Mouse (Mus musculus) kidney, adult 9 months (tissue): Measurements from ENCODE around the gene Pde1b.

Experiments
- DNase-seq: peaks from one replicate; pipeline ENCODE4 v3.0.0; 2022

The Pde1b gene

DNA sequence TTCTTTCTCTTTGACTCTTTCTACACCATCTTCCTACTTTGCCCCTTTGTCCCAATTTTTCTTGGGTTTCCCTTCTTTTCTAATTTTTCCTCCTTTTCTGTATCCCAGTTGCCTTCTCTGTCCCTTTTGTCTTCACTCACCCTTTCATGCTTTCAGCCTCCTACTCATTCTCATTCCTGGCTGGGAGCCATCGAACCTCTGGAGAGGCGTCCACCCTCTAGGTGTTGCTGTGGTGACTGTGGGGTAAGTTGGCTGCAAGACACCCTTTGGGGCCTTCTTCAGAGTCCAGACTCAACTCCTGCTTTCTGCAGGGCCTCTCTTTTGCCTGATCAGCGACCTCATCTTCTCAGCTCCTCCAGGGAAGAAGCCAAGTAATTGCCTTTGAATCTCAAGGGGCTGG, 6.5 kb downstream of the Pde1b start:
- no peak for DNase-seq

DNA sequence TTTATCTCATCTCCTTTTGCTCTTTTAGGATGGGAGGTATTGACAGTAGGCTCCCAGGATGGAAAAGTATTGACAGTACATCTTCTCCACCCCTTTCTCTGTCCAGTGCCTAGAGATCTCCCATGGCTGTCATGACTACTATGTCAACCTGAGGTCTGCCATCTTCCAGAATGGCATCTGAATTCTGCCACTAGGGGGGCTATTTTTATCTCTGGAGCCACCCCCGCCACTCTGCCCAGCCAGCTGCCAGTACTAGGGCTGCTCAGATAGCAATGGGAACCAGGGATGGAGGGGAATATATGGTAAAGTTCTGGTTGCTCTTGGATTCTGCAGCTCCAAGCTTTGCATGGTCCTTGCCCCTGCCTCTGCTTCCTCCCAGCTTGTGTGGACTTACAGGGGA, 8.8 kb downstream of the Pde1b start:
- no peak for DNase-seq

DNA sequence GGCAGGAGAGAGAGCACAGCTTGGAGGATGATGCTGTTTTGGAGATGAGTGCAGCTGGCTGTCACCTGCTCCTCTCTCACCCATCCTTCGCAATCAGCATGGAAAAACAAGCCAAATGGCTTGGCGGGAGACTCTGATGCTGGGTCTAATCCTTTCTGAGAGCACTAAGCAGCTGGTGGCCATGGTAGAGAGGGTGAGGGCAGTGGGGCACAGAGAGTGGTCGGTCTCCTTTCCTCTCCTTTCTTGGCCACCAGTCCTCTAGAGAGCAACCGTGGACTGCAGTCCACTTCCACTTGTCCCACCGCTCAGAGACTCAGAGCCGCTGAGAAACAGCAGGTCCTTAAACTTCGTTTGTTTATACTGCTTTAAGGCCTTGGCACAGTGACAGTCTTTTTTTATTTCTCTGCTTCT, 10.8 kb downstream of the Pde1b start:
- no peak for DNase-seq

DNA sequence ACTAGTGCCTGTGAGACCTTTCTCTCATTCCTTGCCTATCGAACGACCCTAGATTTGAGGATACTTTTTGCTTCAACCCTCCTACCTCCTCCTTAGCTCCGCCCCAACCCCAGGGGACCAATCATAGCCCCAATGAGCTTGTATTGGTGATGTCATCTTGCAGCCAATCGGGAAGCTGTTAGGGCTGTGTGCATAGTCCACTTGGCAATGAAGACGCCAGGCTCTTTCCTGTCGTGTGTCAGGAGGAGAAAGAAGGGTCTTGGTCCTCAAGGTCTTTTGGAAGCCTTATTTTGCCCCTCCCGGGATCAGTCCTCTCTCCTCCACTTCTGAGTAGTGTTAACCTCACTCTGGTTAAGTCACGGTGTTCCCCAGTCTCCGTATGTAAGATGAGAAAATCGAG, 11.3 kb downstream of the Pde1b start:
- DNase-seq = peak; percentile 61

DNA sequence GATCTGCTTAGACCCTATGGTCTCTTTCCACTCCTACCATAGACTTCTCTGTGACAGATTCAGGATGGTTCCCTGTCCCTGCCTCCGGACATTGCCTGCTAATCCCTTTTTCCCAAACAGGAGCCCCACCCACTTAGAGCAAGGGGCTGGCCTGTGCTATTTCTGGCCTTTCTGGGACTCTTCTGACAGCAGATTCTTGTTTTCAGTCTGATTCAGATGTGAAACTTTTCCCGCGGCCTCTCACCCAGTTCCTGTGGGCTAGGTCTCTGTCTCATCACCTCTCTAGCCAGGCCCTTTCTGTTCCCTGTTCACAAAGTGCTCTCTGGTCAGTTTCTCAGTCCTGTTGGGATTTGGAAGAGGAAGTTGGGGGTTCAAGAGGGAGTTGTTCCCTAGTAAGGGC, 12.1 kb downstream of the Pde1b start:
- no peak for DNase-seq

DNA sequence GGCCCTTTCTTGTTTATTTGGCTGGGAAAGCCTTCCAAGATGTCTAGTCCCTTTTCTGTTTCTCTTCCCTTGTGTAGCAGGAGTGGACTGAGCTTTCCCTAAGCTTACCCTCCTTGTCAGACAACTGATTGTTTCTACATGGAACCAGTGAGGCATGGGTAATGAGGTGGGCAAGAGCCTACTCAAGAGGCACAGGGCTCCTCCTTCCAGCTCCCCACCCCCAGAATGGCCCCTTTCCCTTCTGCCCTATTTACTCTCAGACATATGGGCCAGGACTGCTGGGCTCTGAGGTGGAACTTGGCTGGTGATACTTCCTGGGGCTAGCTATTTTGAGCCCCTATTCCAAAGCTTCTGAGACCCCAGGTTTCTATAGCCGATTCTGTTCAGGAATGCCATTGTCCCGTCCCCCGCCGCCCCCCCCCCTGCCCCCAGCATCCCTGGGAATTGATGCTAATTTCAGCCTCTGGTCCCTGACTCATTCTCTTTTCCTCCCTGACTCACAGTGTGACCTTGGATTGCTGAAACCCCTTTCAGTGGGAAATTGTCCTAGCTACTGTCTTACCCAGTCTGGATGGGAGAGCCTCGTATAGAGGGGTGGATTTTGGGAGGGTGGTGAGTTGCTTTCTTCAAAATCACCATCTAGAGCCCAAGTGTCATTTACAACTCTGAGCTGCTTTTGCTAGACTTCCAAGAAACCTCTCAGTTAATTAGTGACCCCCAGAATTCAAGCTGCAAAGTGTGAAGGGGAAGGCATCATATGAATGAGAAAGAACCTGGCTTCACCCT, 16.0 kb downstream of the Pde1b start:
- DNase-seq = no peak

DNA sequence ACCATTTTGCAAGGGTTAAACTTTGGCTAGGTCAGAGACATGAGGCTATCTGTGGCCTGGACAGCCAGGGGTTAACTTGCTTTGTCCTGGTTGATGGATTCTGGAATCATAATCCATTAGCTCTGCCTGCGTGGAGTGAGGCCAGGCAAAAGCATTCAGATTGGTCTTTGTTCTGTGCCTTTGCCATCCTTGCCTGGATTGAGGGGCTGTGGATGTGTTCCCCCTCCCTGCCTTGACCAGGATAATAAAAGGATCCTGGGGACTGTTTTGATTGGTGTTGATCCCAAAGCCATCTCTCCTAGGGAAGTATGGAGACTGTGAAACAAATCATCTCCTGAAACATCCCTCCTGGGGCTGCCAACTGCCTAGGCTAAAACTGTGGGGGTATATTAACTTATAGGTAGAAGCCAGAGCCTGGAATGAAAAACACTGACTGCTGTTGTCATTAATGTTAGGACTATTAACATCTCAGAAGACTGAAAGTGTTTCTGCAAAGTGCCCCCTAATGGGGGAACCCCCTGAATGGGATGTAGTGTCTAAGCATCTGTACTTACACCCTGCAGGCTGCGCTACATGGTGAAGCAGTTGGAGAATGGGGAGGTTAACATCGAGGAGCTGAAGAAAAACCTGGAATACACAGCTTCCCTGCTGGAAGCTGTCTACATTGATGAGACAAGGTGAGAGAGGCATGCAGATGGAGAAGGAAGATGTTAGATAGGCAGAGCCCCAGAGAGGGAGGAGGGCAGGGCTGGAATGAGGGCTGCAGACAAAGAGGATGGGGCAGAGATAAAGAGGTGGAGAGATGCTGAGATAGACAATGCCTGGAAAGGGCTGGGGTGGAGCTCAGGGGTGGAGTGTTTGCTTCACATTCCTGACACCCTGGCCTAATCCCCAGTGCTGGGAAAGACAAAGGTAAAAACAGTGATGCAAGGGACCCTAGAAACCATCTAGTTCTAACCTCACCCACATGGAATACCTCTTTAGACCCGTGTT, 16.8 kb downstream of the Pde1b start:
- no peak for DNase-seq

DNA sequence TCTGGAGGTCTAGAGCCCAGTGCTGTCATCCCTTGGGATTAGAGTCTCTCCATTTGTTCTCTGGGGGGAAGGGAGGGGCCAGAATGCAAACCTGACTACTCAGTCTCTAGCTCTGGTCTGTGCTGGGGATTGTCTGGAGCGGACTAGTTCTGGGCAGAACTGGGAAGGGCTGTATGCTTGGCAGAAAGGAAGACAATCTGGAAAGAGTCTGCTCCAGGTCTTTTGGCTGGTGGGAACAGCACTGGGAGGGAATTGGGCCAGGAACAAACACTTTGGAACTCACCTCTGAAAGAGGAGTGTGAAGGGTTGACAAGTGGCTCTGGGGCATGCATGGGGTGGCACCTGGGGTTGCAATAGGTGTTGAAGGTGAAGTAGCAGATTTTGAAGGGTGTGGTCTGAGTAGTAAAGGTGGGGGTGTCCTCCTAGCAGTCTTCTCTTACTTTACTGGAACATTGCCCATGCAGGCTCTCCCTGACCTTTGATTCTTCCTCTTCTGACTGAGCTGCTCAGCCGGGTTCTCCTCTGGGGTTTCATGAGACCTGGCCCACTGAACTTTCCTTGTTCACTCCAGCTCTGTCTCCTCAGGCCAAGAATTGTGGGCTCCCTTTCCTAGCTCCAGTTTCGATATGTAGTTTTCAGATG, 19.7 kb downstream of the Pde1b start:
- DNase-seq = no peak

DNA sequence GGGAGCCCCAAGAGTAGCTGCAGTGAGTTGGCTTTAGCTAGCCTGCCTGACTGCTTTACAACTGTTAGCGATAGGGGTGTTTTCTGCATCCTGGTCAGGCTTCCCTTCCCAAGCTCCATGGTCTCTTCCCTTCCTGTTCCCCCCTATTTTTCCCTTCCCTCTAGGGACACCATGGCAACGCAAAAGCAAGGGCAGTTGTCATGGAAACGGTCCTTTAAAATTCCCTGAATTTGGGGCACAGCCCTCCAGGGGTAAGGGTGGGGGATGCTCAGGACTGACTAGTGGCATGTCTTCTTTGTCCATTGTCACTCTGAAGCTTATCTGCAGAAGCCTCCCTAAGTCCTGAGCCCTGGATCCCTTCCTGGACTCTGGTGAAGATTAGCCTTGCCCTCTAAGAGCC, 20.3 kb downstream of the Pde1b start:
- no peak for DNase-seq

DNA sequence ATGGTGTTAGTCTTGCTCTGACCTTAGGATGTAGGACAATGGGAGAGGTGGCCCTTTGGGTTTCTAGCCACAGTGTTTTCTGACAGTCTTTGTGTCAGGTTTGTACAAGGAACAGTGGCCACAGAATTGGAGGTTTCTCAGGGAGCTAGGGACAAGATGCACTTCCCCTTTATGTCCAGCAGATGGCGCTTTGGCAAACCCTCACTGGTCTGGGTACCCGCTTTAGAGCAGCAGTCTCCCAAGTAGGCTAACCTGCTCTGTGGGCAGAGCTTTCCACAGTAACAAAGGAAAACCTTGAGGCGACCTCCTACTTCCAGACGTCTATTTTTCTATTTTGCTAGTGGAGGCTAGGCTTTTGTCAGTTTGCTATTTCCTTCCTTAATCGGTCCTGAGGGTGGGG, 27.5 kb downstream of the Pde1b start:
- DNase-seq = peak; percentile 67

DNA sequence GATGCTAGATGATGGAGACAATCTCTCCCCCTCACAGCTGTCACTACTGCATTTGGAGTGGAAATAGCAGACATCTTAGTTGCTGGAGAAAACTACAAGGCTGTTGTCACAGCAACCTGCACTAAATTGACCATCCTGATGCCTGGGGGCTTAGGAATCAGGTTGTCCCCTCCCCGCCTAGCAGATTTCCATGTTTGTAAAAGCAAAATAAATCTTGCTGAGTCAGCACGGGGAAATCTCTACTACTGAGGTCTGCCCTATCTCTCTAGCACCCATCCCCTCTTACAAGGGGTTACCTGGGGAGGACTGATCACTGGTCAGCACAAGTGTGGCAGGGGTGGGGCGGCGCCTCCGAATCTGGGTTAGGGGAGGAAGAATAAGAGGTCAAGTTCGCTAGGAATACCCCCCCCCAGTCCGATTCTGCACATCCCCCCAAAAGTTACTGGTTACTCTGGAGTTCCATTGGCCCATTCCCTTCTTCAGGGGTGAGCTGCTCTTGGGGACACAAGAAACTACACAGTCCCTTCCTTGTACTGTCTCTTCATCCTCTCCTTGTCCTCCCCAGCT, 31.3 kb downstream of the Pde1b start:
- DNase-seq = no peak

DNA sequence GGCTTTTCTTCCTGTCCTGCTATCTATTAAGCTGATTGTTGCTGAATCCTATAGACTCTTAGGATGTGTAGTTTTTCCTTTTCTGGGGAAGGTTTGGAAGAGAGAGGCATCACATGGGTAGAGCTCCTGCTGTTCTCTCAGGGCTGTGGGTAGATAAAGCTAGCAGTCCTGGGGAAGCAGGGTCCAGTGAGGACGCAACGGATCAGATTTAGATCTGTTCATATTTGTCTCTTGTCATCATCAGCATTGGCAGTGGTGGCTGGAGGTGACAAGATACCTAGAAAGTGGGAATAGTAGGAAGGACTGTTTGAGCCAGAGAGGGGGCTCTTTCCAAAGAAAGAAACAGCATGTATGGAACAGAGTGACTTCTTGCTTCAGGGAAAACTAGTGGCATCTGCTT, 32.2 kb downstream of the Pde1b start:
- no peak for DNase-seq

DNA sequence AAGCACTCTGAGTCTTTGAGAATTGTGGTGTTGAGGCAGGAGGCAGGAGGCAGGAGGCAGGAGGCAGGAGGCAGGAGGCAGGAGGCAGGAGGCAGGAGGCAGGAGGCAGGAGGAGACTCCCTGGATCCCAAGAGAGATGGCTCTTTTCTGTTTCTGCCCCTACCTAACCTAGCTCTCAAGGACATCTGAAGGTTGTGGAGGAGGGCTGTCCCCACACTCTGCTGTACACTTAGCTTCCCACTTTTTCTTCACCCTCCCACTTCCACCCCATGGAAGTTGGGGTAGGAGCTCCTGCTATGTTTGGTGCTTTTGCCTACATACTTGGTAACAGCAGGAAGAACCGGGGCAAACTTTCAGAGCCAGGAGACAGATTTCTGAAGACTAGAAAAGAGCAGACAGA, 33.0 kb downstream of the Pde1b start:
- DNase-seq = no peak

DNA sequence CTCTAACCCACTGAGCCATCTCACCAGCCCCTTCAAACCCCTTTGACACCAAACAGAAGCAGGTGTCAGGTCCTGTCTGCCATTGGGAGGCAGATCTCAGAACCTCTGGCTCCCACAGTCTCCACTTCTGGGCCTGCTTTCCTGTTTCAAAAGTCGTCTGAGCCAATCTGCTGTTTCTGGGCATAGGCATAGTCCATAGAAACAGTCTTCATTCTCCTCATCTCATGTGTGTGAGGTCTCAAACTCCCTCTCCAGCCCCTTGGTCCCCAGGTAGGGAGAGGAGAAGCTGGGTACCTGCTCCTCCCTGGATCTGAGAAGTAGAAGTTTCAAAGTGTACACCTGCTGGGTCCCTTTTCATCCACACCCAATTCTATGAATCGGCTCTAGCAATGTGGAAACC, 33.6 kb downstream of the Pde1b start:
- no peak for DNase-seq

DNA sequence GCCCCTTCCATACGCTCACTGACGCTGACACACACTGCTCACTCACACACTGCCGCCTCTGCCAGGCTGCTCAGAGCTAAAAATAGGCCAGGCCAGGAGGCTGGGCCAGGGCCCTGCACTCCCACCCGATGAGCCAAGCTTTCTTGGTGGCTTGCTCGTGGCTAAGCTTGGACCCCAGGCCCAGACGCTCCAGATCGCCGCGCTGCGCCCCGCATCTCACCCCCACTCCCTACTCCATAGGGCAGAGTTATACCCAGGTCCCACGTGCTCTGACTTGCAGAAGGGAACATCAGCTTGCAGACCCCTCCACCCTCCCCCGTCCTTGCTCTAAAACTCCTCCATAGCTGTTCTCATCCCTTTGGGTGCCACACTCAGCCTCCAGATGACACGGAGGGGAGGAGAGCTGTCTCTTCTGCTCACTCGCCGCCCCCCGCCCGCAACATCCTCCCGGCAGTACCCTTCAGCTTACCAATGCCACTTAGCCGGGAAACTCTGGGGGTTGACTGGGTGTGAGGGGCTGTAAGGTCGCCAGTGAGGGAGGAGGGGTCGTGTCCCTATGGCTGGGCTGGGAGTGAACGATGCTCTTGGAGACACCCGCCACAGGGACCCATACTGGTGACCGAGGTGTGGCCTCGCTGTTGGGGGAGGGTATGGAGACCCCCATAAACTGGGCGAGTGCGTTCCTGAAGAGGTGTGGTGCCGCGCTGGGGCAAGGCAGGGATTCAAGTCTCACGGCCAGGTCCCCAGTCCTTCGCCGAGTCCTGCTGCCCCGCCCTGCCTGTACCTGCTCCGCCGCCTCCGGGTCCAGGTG, 34.4 kb downstream of the Pde1b start:
- no peak for DNase-seq

DNA sequence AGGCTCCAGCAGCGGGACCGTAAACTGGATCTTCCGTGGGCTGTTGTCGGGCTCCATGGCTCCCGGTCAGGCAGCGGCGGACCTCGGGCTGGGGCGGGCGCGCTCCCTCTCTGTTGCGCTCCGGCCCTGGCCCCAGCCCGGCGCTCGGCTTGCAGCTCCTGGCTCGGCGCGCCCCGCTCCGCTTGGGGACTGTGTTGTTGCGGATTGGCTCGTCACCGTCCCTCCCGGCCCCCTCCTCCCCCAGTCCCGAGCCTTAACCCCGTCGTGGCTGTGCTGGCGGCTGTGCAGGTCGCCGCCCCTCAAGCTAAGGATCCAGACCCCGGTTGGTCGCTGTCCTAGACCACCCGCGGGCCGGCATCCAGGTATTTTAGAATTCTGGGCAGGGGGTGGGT, 35.0 kb downstream of the Pde1b start, which contains the start of gene Ppp1r1a:
Ppp1r1a (minus strand) TSS at position 182 of the 392 bp plus-strand sequence.
- DNase-seq = no peak

DNA sequence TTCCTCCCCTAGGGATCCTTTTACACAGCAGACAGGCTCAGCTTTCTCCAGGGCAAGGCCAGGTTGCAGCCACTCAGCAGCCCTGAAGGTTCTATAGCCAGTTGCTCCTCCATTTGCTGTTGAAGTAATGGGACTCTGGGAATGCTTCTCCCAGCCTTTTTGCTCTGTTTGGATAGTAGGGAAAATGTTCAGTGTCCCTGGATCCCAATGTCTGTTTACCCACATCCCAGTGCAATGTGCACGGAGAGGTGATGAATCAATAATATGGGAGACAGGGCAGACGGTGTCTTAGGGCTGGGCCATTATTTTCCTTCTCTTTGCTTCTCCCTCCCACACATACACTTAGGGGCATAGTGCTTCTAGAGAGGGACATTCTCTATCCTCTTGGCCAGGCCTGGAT, 36.4 kb downstream of the Pde1b start:
- DNase-seq = no peak

DNA sequence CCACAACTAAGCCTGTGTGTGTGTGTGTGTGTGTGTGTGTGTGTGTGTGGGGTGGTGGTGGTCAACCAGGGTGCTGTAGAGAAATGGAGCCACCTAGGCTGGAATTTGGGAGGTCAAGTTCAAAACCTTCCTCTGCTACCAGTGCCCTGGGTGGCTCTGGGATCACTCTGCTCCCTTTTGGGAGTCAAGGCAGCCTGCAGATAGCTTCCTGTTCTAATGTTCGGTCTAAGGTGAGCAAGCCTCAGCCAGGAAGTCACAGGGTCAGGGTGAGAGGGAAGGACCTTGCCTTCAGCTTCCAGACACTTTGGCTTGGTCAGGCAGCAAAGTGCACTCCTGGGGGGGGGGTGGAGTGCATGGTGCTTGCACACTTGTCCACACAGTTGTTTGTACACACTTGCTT, 37.8 kb downstream of the Pde1b start:
- no peak for DNase-seq

DNA sequence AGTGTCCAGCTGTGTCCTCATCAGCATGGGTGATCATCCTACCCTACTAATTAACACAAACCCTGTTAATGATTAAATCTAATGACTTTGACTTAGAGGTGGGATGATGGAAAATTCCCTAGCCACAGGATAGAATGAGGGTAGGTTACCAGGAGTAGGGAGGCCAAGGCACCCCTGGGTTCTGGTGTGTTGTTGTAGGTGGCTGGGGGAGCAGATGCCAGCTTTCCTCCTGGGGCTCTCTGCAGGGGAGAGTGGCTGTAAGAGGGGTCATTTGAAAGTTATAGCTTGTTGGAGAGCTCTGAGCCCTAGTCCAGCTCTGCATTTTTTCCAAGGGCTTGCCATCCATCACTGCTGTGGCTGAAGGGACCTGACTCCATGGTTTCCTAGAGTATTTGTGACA, 39.7 kb downstream of the Pde1b start:
- DNase-seq = peak; percentile 76

DNA sequence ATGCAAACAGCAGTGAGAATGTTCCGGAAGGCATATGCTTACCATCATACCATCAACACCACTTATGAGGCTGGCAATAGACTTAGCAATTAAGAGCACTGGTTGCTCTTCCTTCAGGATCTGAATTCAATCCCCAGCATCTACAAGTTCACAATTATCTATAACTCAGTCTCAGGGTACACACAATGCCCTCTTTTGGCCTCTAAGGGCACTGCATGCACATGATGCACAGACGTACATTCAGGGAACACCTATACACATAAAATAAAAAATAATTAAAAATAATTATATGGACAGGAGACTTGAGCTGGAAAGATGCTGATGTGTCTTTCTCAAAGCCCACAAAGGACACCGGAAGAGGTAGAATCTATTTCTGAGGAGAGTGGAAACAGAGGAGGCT, 45.1 kb downstream of the Pde1b start:
- no peak for DNase-seq

DNA sequence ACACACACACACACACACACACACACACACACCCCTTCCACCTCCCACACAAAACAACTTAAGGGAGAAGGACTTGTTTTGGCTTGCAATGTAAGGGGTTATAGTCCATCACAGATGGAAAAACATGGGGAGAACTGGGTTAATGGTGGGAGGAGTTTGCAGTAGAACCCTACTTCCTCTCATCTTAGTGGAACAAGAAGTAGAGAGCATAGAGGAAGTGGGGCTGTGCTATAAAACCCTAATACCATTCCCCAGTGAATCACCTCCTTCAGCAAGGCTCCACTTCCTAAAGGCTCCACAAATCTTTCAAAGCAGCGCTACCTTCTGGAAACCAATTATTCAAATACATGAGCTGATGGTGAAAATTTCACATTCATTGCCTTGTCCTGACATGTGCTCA, 46.6 kb downstream of the Pde1b start:
- no peak for DNase-seq

DNA sequence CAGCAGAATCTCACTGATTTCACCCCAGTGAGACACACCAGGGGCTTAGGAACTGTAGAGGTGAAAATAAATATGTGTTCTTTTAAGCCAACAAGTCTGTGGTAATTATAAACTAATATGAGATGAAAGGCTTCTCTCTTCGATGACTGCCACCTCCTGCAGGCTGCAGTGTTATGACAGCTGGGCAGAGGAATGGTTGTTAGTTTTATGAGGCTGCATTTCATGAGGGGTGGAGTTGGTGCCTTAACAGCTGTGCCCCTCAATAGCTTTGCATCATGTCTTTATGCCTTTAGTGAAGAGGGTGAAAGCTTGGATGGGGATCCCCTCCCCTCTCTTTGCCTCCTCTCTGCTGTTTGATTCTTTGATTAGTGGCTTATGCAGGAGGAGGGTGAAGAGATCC, 48.2 kb downstream of the Pde1b start:
- no peak for DNase-seq
